Mouse (Mus musculus) heart, postnatal 0 days (tissue): ENCODE data around the gene Dusp6. TPM values are rescaled to one million over a fixed set of nuclear protein-coding genes. Genes with fewer than 3 reads are reported as not detected.

Source experiments
- ATAC-seq: fragments of 200-750 bp; cut with Nextera tagmentation; 2 replicates; pipeline ENCODE4 v1.8.0; 2017; ENCODE audit warnings: low read depth, moderate number of reproducible peaks, moderate library complexity; ENCODE audit not compliant: insufficient read depth
- DNase-seq: peaks from one replicate; pipeline ENCODE4 v3.0.0-alpha.2; 2016; ENCODE audit warnings: low spot score
- H3K27ac ChIP-seq: fragments of 300-500 bp; sonication (generic); 2 replicates; pipeline ENCODE4 v1.5.1; 2014; ENCODE audit warnings: low read depth, mild to moderate bottlenecking
- H3K27me3 ChIP-seq: fragments of 300-500 bp; sonication (generic); 2 replicates; pipeline ENCODE4 v1.6.1; 2014; ENCODE audit warnings: low read length, mixed read lengths; ENCODE audit not compliant: control insufficient read depth, insufficient read depth
- H3K36me3 ChIP-seq: fragments of 300-500 bp; sonication (generic); replicated peaks from 2 replicates; pipeline ENCODE4 v1.6.1; 2014; ENCODE audit warnings: low read length, mixed read lengths; ENCODE audit not compliant: control insufficient read depth, insufficient read depth
- H3K4me1 ChIP-seq: fragments of 300-500 bp; sonication (generic); 2 replicates; pipeline ENCODE4 v1.6.1; 2014; ENCODE audit warnings: antibody characterized with exemption; ENCODE audit not compliant: control insufficient read depth, insufficient read depth
- H3K4me2 ChIP-seq: fragments of 300-500 bp; sonication (generic); 2 replicates; pipeline ENCODE4 v1.6.1; 2014; ENCODE audit warnings: low read depth, mild to moderate bottlenecking, low read length, moderate library complexity
- H3K4me3 ChIP-seq: fragments of 300-500 bp; sonication (generic); 2 replicates; pipeline ENCODE4 v1.5.1; 2014; ENCODE audit warnings: low read depth, low read length
- H3K9ac ChIP-seq: fragments of 300-500 bp; sonication (generic); replicated peaks from 2 replicates; pipeline ENCODE4 v1.6.1; 2014; ENCODE audit warnings: low read depth, low read length, mixed read lengths
- H3K9me3 ChIP-seq: fragments of 300-500 bp; sonication (generic); replicated peaks from 2 replicates; pipeline ENCODE4 v1.6.1; 2016; ENCODE audit warnings: low read length; ENCODE audit not compliant: control insufficient read depth
- CTCF ChIP-seq: IDR thresholded peaks from 2 replicates; pipeline ENCODE4 v1.5.1; 2016; ENCODE audit warnings: antibody characterized with exemption, control low read depth, low read depth
- EP300 ChIP-seq: IDR thresholded peaks from 2 replicates; pipeline ENCODE4 v1.6.1; 2016; ENCODE audit warnings: antibody characterized with exemption, low read depth
- WGBS: fragments of 180-500 bp; shearing (Covaris S2); extraction: QIAGEN DNeasy Blood & Tissue Kit; methylation state at CpG from one replicate; pipeline ENCODE4 v1.1.7; 2014; 5-methylcytosine and 5-hydroxymethylcytosine counted together
- polyA plus RNA-seq: library from polyadenylated mRNA; unstranded; fragments of >200 nt; fragmentation: Nextera tagmentation; extraction: Ambion mirVana; gene quantifications from 2 replicates; pipeline ENCODE4 v1.2.1, GENCODE M21; 2015
- total RNA-seq: library from RNA; depleted of rRNA; stranded (reverse); fragments of >200 nt; gene quantifications from 2 replicates; pipeline ENCODE4 v1.2.3, GENCODE M21; 2014; ENCODE audit warnings: low replicate concordance

Gene Dusp6
- total and polyA plus RNA-seq, 2 experiments from 2014 or later, result 23.2 to 73.6 TPM

- no peak for TF ChIP-seq EP300
- TF ChIP-seq CTCF, result no peak
- Histone ChIP-seq H3K36me3 (peaks cover 11% of the 10 kb centered on the region), H3K9ac (no peak overlapping the region), H3K4me1 (peaks cover 20% of the 10 kb centered on the region), H3K4me3 (no peak overlapping the region), H3K27ac (peak overlapping the region; percentile 69), H3K9me3 (no peaks in the 10 kb centered on the region), H3K27me3 (no peaks in the 10 kb centered on the region), H3K4me2 (no peak overlapping the region)
- WGBS, result 67% methylated on average over 6 of the region's 6 CpGs
- ATAC-seq, result no peak
- DNase-seq, result no peak
These were observed 6.7 kb downstream of the Dusp6 start for GRCm38 (mm10) chr10:99269704-99270103.

- H3K9me3 ChIP-seq, result no peaks in the 10 kb centered on the region
- H3K4me2 ChIP-seq, result no peak overlapping the region
- TF ChIP-seq CTCF (no peak), EP300 (no peak)
- no peak overlapping the region for H3K9ac ChIP-seq
- H3K27me3 ChIP-seq, result no peaks in the 10 kb centered on the region
- 48% methylated on average over 10 of the region's 10 CpGs for WGBS
- ATAC-seq, result peak; percentile 16; the same call in 1 of the 2 replicates
- H3K27ac ChIP-seq, result peak overlapping the region; percentile 69
- no peak overlapping the region for H3K4me3 ChIP-seq
- no peak for DNase-seq
- H3K4me1 ChIP-seq, result peaks cover 20% of the 10 kb centered on the region; the same call in 1 of the 2 replicates
- peaks cover 11% of the 10 kb centered on the region for H3K36me3 ChIP-seq
These were observed 7.4 kb downstream of the Dusp6 start for GRCm38 (mm10) chr10:99270406-99270805.

- H3K27me3 ChIP-seq, result no peaks in the 10 kb centered on the region
- H3K4me3 ChIP-seq, result no peak overlapping the region
- WGBS, result 83% methylated on average over 11 of the region's 11 CpGs
- TF ChIP-seq CTCF, result no peak
- no peak overlapping the region for H3K4me2 ChIP-seq
- ATAC-seq, result no peak
- no peaks in the 10 kb centered on the region for H3K9me3 ChIP-seq
- peaks cover 19% of the 10 kb centered on the region; the same call in 1 of the 2 replicates for H3K4me1 ChIP-seq
- H3K27ac ChIP-seq, result no peak overlapping the region
- no peak overlapping the region for H3K9ac ChIP-seq
- no peak for DNase-seq
- H3K36me3 ChIP-seq, result peaks cover 5% of the 10 kb centered on the region
These were observed 8.0 kb downstream of the Dusp6 start for GRCm38 (mm10) chr10:99271016-99271415.

GRCm38 (mm10) chr10:99273006-99273405 is 10.0 kb downstream of the Dusp6 start:
- no peak for DNase-seq
- ATAC-seq, result no peak
- no peak overlapping the region for H3K27ac ChIP-seq
- WGBS, result 64% methylated on average over 12 of the region's 12 CpGs
- no peaks in the 10 kb centered on the region for H3K9me3 ChIP-seq
- no peak overlapping the region for H3K4me3 ChIP-seq
- H3K4me2 ChIP-seq, result no peak overlapping the region
- no peaks in the 10 kb centered on the region for H3K36me3 ChIP-seq
- H3K4me1 ChIP-seq, result peaks cover 14% of the 10 kb centered on the region; the same call in 1 of the 2 replicates
- H3K27me3 ChIP-seq, result no peaks in the 10 kb centered on the region
- TF ChIP-seq EP300 (no peak), CTCF (no peak)
- no peak overlapping the region for H3K9ac ChIP-seq

- Histone ChIP-seq H3K4me3 (no peak overlapping the region), H3K27ac (peak overlapping the region; percentile 46), H3K9ac (no peak overlapping the region), H3K4me2 (no peak overlapping the region; the same call in 1 of the 2 replicates), H3K27me3 (no peaks in the 10 kb centered on the region), H3K4me1 (0 out of 2 replicates have a peak, but pooled peaks cover 7% of the 10 kb centered on the region), H3K9me3 (no peaks in the 10 kb centered on the region), H3K36me3 (no peaks in the 10 kb centered on the region)
- WGBS, result 31% methylated on average over 12 of the region's 12 CpGs
- TF ChIP-seq EP300, result no peak
- no peak for TF ChIP-seq CTCF
- DNase-seq (no peak), ATAC-seq (peak; percentile 66)
These were observed 11.6 kb downstream of the Dusp6 start for GRCm38 (mm10) chr10:99274640-99275039.
